Mouse (Mus musculus) cerebellum, adult 11 months (tissue): ENCODE measurements at regions not wholly inside any gene's neighbourhood (a gene's known extent, or its start where the extent isn't known, plus 50 kb on each side); places are given as distances from the start of the nearest gene placed in this dataset.
"Not testable (repeated sequence)": the region's sequence is repeated elsewhere in the genome, so short reads cannot be mapped to it uniquely, and the experiment has no call there.

Source experiments
- DNase-seq: peaks from one replicate; pipeline ENCODE4 v3.0.0; 2022

DNA sequence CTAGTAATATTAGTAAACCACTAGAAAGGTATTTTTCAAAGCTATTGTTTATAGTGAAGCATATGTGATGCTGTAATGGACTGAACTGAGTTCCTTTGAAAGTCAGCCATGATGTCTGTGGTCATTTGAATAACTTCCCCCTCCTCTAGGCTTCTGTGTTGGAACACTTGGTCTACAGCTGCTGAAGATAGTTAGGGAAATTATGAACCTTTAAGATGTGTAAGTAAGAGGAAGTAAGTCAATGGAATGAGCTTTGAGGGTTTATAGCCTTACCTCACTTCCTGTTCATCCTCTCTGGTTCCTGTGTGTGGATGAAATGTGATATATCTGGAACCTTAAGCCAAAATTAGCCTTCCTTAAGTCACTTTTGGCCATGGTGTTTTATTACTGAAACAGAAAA, 145.7 kb upstream of the Tmem229a start:
- DNase-seq: no peak

DNA sequence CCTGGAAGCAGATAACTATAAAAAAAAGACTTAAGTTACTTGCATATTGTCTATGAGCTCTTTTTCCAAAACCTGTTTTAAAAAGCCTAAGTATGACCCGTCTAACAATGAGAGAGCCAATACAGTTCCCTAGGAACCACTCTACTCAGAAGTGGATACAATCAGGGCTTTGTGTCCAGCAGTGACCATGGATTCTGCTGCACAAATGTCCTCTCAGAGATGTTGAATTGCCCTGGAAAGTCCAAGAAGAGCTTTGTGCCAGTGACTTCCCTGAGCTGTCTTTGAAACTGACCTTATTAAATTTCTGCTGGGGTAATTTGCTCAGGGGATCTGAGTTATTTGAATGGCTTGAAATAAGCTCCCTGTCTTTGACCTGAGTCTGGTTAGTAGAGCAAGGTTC, 131.1 kb upstream of the Tmem229a start:
- no peak for DNase-seq

DNA sequence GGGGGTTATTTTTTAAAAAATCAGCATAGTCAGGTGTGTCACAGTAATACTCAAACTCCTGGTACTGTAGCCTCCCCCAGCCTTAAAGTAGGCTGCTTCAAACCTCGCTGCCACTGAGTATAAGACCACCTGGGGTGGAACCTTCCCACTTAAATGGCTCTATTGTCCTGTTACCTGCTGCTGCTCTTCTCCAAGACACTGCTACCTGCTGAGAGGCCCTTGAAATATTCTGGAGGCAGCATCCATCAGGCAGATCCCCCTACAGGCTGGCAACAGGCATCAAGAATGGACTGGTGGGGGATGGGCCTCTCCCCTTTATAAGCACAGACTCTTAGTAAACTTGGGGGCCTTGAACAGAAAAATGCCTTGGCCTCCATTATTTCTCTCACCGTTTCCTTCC, 129.8 kb upstream of the Tmem229a start:
- no peak for DNase-seq

DNA sequence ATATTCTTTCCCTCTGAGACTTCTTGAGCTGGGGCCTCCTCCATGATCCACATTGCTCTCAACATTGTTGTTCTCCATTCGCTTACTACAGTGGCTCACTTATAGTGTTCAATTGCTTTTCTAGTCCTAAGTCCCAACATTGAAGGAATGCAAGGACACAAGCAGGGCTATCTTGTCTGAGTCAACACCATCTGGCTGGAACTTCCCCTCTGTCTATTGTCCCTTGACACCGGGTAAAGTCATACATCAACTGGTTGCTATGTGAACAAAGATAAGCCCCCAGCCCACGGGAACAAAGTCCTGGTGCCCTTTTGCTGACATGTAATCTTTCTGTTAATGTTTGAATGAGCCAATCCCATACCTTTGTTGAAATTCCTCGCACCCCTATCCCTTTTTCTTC, 129.2 kb upstream of the Tmem229a start:
- not testable (repeated sequence) for DNase-seq

DNA sequence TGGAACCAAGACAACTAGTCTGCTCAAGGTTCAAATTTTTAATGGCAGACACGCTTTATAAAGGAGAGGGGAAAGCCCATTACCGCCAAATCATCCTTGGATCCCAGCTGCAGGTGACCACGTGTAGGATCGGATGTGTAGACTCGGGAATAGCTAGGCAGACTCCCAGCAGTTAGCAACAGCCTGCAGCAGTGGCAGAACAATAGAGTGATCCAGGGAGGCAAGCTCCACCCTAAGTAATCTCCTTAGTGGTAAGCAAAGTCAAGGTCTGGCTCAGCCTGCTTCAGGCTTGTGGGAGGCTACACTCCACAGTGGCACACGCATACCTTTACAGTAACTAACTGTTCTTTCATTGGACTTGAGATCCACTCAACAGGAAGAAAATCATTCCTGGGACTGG, 109.8 kb upstream of the Tmem229a start:
- DNase-seq: no peak

DNA sequence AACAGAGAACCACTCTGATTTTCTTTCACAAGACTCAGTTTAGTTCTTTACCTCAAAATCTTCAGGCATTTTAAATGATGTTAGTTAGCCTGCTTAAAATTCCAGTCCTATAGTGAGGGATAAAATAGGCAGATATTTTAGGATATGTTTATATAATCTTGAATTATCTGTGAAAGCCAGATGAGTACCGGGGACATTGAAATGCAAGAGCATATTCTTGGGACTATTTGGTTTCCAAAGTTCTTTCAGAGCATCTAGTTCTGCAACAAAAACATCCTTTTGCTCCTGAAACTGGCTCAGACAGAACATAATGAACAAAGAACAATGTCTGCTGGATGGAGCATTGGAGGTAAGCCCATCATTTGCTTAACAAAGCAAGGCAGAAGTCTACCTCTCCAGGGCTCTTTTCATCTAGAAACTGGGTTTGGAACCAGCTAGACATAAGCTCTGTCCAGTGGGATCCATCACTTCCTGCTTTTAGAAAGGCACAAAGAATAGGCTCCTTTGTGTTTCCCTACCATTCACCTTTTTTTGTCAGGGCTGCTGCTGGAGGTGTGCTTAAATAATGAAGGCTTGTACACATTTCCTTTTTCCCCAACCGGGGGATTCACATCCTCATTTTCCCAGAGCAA, 76.9 kb upstream of the Tmem229a start:
- no peak for DNase-seq

DNA sequence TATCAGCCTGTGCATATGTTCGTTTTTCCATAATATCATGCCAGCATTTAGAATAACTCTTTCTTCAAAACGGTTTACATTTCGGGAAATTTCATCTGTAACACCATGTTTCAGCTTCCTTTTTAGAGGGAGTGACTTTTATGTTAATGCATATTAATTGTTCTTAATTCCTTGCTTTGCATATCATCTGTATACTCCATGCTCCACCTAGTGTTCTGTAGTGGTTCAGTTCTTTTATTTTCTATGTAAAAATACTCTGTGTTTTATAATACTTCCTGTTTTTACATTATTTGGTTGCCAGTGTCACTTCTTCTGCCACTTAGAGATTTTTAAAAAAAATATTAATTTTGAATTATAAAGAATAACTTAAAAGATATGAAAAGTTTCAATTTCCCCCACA, 70.9 kb upstream of the Tmem229a start:
- no peak for DNase-seq

DNA sequence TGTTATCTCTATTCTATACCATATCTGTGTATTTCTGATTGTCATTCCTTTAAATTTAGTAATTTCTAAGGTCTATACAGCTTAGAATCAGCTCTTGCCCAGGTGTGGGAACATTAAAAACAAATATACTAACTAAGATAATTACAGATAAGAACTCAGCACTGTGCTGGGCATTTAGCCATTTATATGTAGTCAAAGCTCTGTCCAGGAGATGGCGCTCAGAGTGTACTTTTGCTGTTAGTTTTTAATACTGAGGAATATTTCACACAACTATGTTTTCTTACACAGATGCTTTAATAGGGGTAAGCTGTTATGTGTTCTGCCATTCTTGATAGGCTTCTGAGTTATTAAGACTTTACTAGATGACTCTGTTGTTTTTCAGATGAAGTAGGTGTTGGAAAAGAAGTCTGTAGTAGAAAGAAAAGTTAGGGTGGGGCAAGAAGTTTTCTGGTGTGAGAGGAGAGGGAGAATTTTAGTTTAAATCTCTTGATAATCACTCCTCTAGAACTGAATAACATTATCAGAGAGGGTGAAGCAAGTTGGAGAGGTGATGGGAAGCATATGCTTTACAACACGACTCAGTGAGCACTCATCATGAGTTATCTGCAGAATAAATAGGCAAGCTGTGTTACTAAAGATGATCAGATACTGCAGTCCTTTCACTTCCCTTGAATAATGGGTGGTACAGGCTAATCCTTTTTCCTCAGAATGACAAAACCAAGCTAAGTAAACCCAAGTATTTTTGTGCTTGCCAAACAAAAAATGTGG, 64.1 kb upstream of the Tmem229a start:
- no peak for DNase-seq

DNA sequence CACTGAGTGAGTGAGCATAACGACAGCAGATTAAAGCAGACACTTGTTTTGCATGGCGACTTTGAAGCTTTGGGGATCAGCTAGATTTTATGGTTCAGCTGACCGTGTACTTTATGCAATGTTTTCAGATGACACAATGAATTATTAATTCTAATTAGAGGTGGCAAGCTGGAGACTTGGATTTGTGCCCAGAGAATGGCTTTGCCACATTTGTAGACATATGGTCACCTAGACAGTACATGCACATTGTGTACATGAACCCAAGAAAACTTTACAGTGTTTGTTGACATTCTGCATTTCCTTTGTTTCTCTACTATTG, 57.1 kb upstream of the Tmem229a start:
- peak; percentile 52 for DNase-seq

DNA sequence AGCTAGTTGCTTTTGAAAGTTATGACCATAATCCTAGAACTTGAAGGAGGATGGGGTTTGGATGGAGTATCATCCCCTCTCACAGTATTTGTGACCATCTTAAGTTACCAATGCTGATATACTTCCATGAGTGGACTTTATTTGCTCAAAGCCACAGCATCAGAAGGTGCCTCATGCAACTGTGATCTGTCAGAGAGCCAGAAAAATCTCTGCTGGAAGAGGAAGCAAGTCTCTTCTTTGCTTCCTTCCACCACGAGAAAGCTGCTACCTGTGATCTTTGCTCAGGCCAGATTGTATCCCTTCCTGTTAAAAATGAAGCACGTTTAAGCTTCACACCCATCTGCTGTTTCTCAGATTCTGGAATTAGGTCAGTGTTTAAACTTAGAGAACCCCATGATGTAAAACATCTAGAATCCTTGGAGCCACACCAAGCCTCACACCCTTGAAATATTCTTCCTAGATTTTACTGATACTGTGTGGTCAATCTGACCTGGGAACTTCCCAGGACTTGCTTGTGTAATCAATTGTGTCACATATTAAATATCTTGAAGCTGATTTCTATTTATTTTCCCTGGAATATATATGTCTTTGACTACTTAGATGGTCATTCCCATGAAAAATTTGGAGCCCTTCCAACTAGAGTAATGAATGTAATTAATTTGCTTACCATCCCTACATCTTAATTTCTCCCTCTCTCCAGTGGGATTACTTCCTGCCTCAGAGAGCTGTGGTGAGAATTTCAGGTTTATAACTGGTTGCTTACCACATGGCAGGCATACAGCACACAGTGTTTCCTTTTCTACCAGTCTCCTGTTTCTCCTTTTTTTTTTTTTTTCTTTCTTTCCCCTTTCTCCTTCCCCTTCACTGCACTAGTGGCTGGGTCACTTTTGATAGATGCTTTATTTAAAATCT, 56.5 kb upstream of the Tmem229a start:
- DNase-seq: peak; percentile 7

DNA sequence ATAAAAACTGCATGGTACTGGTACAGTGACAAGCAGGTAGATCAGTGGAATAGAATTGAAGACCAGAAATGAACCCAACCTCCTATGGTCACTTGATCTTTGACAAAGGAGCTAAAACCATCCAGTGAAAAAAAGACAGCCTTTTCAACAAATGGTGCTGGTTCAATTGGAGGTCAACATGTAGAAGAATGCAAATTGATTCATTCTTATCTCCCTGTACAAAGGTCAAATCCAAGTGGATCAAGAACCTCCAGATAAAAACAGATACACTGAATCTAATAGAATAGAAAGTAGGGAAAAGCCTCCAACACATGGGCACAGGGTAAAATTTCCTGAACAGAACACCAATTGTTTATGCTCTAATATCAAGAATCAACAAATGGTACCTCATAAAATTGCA, 52.8 kb upstream of the Tmem229a start:
- DNase-seq: not testable (repeated sequence)
